Mouse (Mus musculus) limb, embryonic 15.5 days (tissue): ENCODE measurements around the gene Frmd3. TPM values are rescaled to one million over a fixed set of nuclear protein-coding genes. Genes with fewer than 3 reads are reported as not detected.
"Not testable (repeated sequence)": the region's sequence is repeated elsewhere in the genome, so short reads cannot be mapped to it uniquely, and the experiment has no call there.

Experiments
- ATAC-seq: fragments of 200-750 bp; cut with Nextera tagmentation; 2 replicates; pipeline ENCODE4 v1.8.0; 2017; ENCODE audit warnings: low read depth, moderate TSS enrichment; ENCODE audit not compliant: insufficient number of reproducible peaks, low FRiP score, low TSS enrichment
- H3K27ac ChIP-seq: fragments of 300-500 bp; sonication (generic); 2 replicates; pipeline ENCODE4 v1.5.1; 2015; ENCODE audit warnings: moderate library complexity, mild to moderate bottlenecking, inconsistent platforms
- H3K27me3 ChIP-seq: fragments of 300-500 bp; sonication (generic); 2 replicates; pipeline ENCODE4 v1.6.1; 2015; ENCODE audit warnings: inconsistent platforms
- H3K36me3 ChIP-seq: fragments of 300-500 bp; sonication (generic); 2 replicates; pipeline ENCODE4 v1.6.1; 2015; ENCODE audit warnings: inconsistent platforms
- H3K4me1 ChIP-seq: fragments of 300-500 bp; sonication (generic); 2 replicates; pipeline ENCODE4 v1.6.1; 2015; ENCODE audit warnings: inconsistent platforms
- H3K4me2 ChIP-seq: fragments of 300-500 bp; sonication (generic); 2 replicates; pipeline ENCODE4 v1.6.1; 2015; ENCODE audit warnings: mild to moderate bottlenecking, inconsistent platforms
- H3K4me3 ChIP-seq: fragments of 300-500 bp; sonication (generic); 2 replicates; pipeline ENCODE4 v1.5.1; 2015; ENCODE audit warnings: mild to moderate bottlenecking, inconsistent platforms
- H3K9ac ChIP-seq: fragments of 300-500 bp; sonication (generic); 2 replicates; pipeline ENCODE4 v1.6.1; 2015; ENCODE audit warnings: inconsistent platforms
- H3K9me3 ChIP-seq: fragments of 300-500 bp; sonication (generic); 2 replicates; pipeline ENCODE4 v1.6.1; 2016; ENCODE audit warnings: inconsistent platforms
- WGBS: fragments of 180-500 bp; shearing (Covaris S2); methylation state at CpG from one replicate; pipeline ENCODE4 v1.1.7; 2015; 5-methylcytosine and 5-hydroxymethylcytosine counted together
- polyA plus RNA-seq: library from polyadenylated mRNA; unstranded; fragments of >200 nt; fragmentation: Nextera tagmentation; extraction: Ambion mirVana; gene quantifications from 2 replicates; pipeline ENCODE4 v1.2.1, GENCODE M21; 2015

Frmd3 gene
- polyA plus RNA-seq, 1 experiment from 2014 or later, result 2.2 TPM

- H3K36me3 ChIP-seq, H3K27me3 ChIP-seq, H3K27ac ChIP-seq, ATAC-seq, H3K4me3 ChIP-seq, H3K4me2 ChIP-seq, H3K9ac ChIP-seq, H3K4me1 ChIP-seq, H3K9me3 ChIP-seq: not testable (repeated sequence)
- 86% methylated on average over 1 of the region's 1 CpGs for WGBS
Observed at GRCm38 (mm10) chr4:74221780-74222179, 208.5 kb downstream of the Frmd3 start.

- no peaks in the 10 kb centered on the region for H3K27me3 ChIP-seq
- no peak overlapping the region for H3K9ac ChIP-seq
- H3K4me2 ChIP-seq, result no peak overlapping the region
- H3K9me3 ChIP-seq, result no peaks in the 10 kb centered on the region
- no peak overlapping the region for H3K4me3 ChIP-seq
- no peaks in the 10 kb centered on the region for H3K4me1 ChIP-seq
- WGBS, result 35% methylated on average over 3 of the region's 3 CpGs
- no peak overlapping the region for H3K27ac ChIP-seq
- no peaks in the 10 kb centered on the region for H3K36me3 ChIP-seq
- ATAC-seq, result no peak
Observed at GRCm38 (mm10) chr4:74222360-74222759, 209.1 kb downstream of the Frmd3 start.

- Histone ChIP-seq H3K4me1 (no peaks in the 10 kb centered on the region), H3K9ac (no peak overlapping the region), H3K27me3 (no peaks in the 10 kb centered on the region), H3K36me3 (no peaks in the 10 kb centered on the region), H3K27ac (no peak overlapping the region), H3K4me3 (no peak overlapping the region), H3K4me2 (no peak overlapping the region), H3K9me3 (no peaks in the 10 kb centered on the region)
- WGBS, result 56% methylated on average over 2 of the region's 2 CpGs
- ATAC-seq, result no peak
Observed at GRCm38 (mm10) chr4:74224210-74224609, 211.0 kb downstream of the Frmd3 start.

- H3K4me3 ChIP-seq, result no peak overlapping the region
- ATAC-seq, result no peak
- H3K27me3 ChIP-seq, result no peaks in the 10 kb centered on the region
- H3K4me2 ChIP-seq, result no peak overlapping the region
- H3K36me3 ChIP-seq, result no peaks in the 10 kb centered on the region
- H3K4me1 ChIP-seq, result no peaks in the 10 kb centered on the region
- 76% methylated on average over 4 of the region's 4 CpGs for WGBS
- no peak overlapping the region for H3K9ac ChIP-seq
- H3K9me3 ChIP-seq, result no peaks in the 10 kb centered on the region
- no peak overlapping the region for H3K27ac ChIP-seq
Observed at GRCm38 (mm10) chr4:74230994-74231393, 217.8 kb downstream of the Frmd3 start.

- H3K9me3 ChIP-seq, result no peaks in the 10 kb centered on the region
- no peaks in the 10 kb centered on the region for H3K36me3 ChIP-seq
- no peak overlapping the region for H3K4me3 ChIP-seq
- no peaks in the 10 kb centered on the region for H3K4me1 ChIP-seq
- ATAC-seq, result no peak
- WGBS, result 63% methylated on average over 5 of the region's 5 CpGs
- no peak overlapping the region for H3K9ac ChIP-seq
- no peaks in the 10 kb centered on the region for H3K27me3 ChIP-seq
- no peak overlapping the region for H3K27ac ChIP-seq
- no peak overlapping the region for H3K4me2 ChIP-seq
Observed at GRCm38 (mm10) chr4:74231405-74231804, 218.2 kb downstream of the Frmd3 start.

- H3K9ac ChIP-seq, result no peak overlapping the region
Observed at GRCm38 (mm10) chr4:74233534-74233933, 220.3 kb downstream of the Frmd3 start.

GRCm38 (mm10) chr4:74242176-74242575, 228.9 kb downstream of the Frmd3 start, which contains the start of gene Kdm4c:
Gene Kdm4c, plus strand, starts transcription at chr4:74242497.
- whole genome bisulfite sequencing, result 86% methylated on average over 1 of the region's 1 CpGs
- no peak within 1 kb of the TSS for H3K4me3 ChIP-seq
- H3K4me2 ChIP-seq, result no peak within 1 kb of the TSS
- H3K9me3 ChIP-seq, result no peaks in the 10 kb centered on the region
- no peaks in the 10 kb centered on the region for H3K36me3 ChIP-seq
- no peaks in the 10 kb centered on the region for H3K27me3 ChIP-seq
- no peak within 1 kb of the TSS for H3K27ac ChIP-seq
- ATAC-seq, result no peak
- H3K4me1 ChIP-seq, result no peaks in the 10 kb centered on the region
- H3K9ac ChIP-seq, result no peak within 1 kb of the TSS

More at GRCm38 (mm10) chr4:74233534-74233933, 220.3 kb downstream of the Frmd3 start:
- ATAC-seq, result no peak
- Histone ChIP-seq H3K4me3 (no peak overlapping the region), H3K27ac (no peak overlapping the region), H3K4me2 (no peak overlapping the region), H3K4me1 (no peaks in the 10 kb centered on the region), H3K36me3 (no peaks in the 10 kb centered on the region), H3K9me3 (no peaks in the 10 kb centered on the region), H3K27me3 (no peaks in the 10 kb centered on the region)
- WGBS, result 88% methylated on average over 3 of the region's 3 CpGs

Other genes with a start within 250 kb of the Frmd3 start
- gene Rasef, start 222.4 kb upstream of the Frmd3 start, polyA plus RNA-seq, result 0.43 and 0.55 TPM in 2 replicates
- gene Gm11758, start 137.2 kb upstream of the Frmd3 start, polyA plus RNA-seq, result not detected in 2 replicates
- gene Gm11757, start 122.3 kb upstream of the Frmd3 start, polyA plus RNA-seq, result not detected in 2 replicates
- gene Gm13871, start 107.5 kb upstream of the Frmd3 start, polyA plus RNA-seq, result not detected in 2 replicates
- not detected in 2 replicates for gene Gm11756, start 92.7 kb upstream of the Frmd3 start, polyA plus RNA-seq
- 6.1 and 15.1 TPM in 2 replicates for gene 2310002L09Rik, start 62.6 kb upstream of the Frmd3 start, polyA plus RNA-seq
- gene Kdm4c, start 229.1 kb downstream of the Frmd3 start, polyA plus RNA-seq, result 14.4 and 15.9 TPM in 2 replicates